Mouse (Mus musculus): Measurements from ENCODE around the gene Nkiras1. TPM values are rescaled to one million over a fixed set of nuclear protein-coding genes. Genes with fewer than 3 reads are reported as not detected.
A peak's percentile ranks its signal among the peaks of the same experiment; 100 is the strongest.
"Not testable (repeated sequence)": the region's sequence is repeated elsewhere in the genome, so short reads cannot be mapped to it uniquely, and the experiment has no call there.

The Nkiras1 gene
- 10 to 100 TPM; 34.6 to 36.3 TPM for total RNA-seq (2021)
- long read RNA-seq, experiment 1, full-length matches to known transcripts = 60 of 69 reads
- long read RNA-seq, experiment 1, partial matches to known transcripts = 1 of 69 reads
- long read RNA-seq, experiment 1, other reads (novel, unspliced or antisense) = 8 of 69 reads
- long read RNA-seq, experiment 2, full-length matches to known transcripts = 40 of 44 reads
- long read RNA-seq, experiment 2, partial matches to known transcripts = 0 of 44 reads
- long read RNA-seq, experiment 2, other reads (novel, unspliced or antisense) = 4 of 44 reads

DNA sequence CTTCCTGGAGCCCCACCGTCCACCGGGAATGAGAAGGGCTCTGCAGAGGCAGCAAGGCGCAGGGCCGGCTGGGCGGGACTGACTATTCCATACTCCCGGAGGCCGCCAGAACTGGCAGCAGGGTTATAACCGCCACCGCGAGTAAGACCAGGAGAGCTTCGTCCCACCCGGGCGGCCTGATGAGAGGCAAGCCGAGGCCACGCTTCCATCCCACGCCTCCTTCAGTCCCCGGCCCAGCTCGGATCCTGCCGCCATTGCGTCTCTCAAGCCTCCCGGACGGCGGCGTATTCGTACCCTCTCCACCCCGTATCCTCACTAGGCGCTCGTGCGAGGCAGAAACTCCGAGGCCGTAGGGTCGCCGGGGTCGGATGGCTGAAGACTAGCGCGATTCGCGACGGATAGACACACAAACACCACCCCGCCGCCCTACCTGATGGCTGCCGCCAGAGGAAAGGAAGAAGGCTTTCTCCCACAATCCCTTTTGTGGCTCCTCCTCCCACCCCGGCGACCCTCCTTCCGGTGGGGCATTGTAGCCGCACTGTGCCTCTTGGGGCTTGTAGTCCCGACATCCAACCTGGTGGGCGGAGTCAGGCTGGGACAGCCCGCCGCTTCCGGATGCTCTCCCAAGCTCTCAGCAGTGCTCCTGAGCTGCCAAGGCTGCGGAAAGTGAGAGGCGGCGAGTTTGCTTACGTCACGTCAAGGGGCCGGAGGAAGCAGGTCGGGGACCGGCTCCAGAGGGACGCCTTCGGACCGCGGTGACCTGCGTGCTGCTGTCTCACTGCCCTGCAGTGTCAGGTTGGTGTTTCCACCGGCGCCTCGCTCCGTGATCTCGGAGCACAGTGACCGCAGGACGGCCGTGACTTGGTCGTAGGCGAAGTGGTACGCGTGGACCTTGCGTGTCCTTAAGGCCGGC lies at the start of gene Nkiras1, which contains the start of gene Rpl15:
Gene Nkiras1, plus strand, starts transcription at position 608 of the 913 bp plus-strand sequence.
Gene Rpl15, minus strand, starts transcription at position 863 of the 913 bp plus-strand sequence.
- peak; percentile 97 to 98 for DNase-seq
- intact Hi-C loops (cut with DNase I) = loop anchor here (2.0 to 10.0 kb wide), 3 partner anchors 32 to 616 kb away; partner anchors contain the start of gene Nr1d2

DNA sequence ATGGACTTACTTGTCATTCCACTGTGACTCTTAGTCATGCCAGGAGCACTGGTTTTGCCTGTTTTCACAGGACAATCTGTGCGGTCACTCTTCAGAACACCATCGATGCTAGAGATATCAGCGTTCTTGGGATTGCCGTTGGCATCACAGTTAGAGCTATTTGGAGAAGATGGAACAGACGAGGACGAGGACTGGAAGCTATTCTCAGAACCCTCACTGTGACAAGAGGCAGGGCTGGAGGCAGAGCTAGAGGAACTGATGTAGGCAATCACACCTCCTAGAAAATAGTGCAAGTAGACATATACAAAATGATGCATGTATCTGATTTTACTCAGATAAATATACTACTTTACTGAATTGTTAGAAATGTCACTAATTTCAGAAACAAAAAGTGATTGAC lies 49.0 kb upstream of the Nkiras1 start:
- DNase-seq = no peak
- intact Hi-C loops (cut with DNase I) = no loop called here

DNA sequence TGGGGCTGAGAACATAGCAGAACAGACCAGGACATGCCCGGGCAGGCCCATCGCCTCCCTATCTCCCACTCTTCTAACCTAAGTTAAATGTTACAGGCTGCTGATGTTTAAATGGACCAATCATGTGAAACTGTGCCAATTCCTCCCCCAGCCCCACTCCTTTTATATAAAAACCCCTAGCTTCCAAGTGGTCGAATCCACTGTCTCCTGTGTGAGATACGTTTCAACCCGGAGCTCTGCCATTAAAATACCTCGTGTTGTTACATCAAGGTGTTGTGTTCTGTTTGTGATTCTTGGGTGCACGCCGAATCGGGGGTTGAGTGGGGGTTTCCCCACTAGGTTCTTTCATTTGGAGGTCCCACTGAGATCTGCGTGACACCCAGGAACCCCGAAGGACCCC lies 45.5 kb upstream of the Nkiras1 start:
- DNase-seq; intact Hi-C loops (cut with DNase I): not testable (repeated sequence)

DNA sequence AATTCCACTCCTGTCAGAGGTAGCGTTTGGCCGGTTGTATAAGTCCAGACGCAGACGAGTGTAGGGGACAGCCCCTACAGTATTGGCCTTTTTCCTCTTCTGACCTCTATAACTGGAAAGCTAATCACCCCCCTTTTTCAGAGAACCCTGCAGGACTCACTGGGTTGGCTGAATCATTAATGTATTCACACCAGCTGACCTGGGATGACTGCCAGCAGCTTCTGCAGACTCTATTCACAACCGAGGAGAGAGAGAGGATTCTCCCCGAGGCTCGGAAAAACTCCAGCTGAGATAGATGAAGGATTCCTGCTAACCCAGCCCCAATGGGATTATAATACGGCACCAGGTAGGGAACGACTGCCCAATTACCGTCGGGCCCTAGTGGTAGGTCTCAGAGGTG lies 44.8 kb upstream of the Nkiras1 start:
- DNase-seq; intact Hi-C loops (cut with DNase I): not testable (repeated sequence)

DNA sequence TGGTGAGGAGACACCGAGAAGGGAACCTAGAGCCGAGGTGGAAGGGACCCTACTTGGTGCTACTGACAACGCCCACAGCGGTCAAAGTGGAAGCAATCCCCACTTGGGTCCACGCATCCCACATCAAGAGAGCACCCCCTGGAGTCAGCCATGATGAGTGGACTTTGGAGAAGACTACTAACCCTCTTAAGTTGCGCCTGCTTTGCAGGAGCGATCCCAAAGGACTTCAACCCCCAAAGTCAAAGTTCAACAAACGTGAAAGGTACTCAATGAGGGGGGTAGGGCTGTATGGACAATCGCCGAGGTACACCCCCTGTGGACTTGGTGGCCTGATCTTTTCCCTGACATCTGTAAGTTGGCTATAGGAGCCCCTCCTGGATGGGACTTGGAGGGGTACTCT lies 41.2 kb upstream of the Nkiras1 start:
- intact Hi-C loops (cut with DNase I) = loop anchor here (10.0 kb wide), 1 partner anchor 665 kb away; the partner anchor contains the start of gene Ube2e2
- DNase-seq = not testable (repeated sequence)

DNA sequence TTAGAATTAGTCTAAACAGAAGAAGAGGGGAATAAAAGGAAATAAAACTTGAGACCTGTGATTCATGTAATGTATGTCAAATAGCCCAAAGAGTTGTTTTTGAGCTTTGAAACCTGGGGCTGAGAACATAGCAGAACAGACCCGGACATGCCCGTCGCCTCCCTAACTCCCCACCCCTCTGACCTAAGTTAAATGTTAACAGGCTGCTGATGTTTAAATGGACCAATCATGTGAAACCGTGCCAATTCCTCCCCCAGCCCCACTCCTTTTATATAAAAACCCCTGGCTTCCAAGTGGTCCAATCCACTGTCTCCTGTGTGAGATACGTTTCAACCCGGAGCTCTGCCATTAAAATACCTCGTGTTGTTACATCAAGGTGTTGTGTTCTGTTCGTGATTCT lies 39.1 kb upstream of the Nkiras1 start:
- not testable (repeated sequence) for DNase-seq
- intact Hi-C loops (cut with DNase I) = loop anchor here (10.0 kb wide), 1 partner anchor 663 kb away; the partner anchor contains the start of gene Ube2e2

DNA sequence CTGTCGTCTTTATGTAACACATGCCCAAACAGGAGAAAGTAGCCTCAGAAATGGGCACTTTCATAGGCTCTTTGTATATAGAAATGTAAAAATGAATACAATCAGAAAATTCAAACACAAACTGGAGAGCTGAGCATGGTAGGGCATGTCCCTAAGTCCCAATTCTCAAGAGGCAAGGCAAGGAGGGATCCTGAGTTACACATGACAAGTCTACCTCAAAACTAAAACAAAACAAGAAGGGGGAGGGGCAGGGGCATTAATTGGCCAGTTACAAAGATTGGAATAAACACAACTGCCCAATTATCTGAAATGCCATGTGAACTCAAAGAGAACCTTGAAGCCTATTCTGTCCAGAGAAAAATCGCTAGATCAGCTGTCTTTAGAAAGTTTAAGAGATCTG lies 37.9 kb upstream of the Nkiras1 start:
- no peak for DNase-seq
- intact Hi-C loops (cut with DNase I) = loop anchor here (10.0 kb wide), 1 partner anchor 662 kb away; the partner anchor contains the start of gene Ube2e2

DNA sequence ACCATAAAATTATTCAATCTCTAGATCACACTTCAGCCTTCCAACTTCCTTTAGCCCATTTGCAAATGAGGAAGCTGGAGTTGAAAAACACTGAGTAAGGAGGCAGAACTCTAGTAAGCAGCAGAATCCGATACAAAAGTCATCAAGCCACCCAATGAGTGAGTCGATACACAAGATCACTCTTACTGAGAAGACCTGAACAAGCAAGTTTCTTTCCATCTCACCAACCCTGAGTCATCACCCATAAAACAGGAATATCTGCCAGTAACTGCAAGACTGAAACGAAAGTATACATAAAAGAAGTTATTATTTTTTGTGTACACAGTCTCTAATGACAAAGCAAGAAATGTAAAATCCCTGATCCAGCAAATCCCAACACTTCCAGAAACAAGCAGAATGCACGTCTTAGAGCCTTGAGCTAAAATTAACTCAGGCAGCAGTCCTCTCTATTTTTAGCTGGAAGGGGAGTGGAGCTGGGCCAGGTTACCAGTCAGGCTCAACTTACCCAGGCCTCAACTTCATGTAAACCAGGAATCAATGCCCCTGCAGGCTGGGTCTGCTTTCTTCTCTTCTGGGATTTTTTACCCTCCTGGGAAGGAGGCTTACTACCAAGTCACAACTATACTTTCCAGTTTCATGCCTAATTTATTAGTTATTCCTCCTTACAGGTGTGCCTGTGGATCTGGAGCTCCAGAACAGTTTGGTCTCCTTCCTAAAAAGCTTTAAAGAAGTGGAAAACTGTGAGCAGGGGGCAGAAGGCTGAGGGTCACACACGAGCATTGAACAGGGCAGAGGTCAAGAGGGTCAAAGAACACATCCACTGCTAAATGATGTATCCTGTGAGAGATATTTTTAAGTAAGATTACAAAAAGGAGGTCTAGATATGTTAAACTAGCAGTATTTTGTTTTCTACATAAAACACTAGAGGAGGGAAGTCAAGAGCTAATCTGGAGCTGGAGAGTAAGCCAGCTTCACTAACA lies 36.7 kb upstream of the Nkiras1 start:
- intact Hi-C loops (cut with DNase I) = loop anchor here (10.0 kb wide), 1 partner anchor 661 kb away; the partner anchor contains the start of gene Ube2e2
- peak in 1 of 2 experiments; percentile 47 for DNase-seq

DNA sequence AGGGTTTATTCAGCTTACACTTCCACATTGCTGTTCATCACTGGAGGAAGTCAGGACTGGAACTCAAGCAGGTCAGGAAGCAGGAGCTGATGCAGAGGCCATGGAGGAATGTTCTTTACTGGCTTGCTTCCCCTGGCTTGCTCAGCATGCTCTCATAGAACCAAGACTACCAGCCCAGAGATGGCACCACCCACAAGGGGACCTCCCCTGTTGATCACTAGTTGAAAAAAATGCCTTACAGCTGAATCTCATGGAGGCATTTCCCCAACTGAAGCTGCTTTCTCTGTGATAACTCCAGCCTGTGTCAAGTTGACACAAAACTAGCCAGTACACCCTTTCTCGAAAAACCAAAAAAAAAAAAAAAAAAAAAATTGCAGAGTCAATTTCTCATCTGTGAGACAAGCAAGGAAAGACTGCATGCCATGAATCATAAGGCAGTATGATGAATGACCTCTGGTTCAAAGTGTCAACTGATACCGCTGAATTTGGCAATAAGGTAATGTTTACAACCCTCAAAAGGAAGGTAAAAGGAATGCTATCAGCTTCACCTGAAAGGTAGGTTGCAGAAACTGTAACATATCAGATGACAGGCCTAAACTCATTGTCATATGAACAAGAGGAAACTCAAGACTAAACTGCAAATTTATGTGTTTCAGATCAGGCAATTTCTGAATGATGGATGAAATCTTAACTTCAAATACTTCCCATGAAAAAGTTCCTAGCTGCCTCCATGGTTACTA lies 34.3 kb upstream of the Nkiras1 start:
- intact Hi-C loops (cut with DNase I) = loop anchor here (10.0 kb wide), 1 partner anchor 658 kb away; the partner anchor contains the start of gene Ube2e2
- DNase-seq = not testable (repeated sequence)

DNA sequence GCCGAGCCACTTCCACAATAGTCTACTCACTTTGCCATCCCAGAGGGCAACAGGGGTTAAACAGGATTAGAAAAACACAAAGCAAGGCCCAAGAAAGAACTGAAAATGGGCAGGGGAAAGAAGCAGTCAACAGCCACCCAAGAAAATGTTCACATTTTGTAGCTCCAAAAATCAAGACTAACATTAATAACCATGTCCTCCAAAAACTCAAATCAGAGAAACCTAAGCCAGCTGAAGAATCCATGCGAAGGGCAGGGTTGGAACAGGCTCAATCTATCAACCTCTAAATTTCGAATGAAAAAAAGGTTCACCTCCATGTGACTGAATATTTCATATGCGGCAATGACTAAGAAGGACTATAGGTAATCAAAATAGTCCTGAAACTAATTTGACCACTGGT lies 33.6 kb upstream of the Nkiras1 start:
- intact Hi-C loops (cut with DNase I) = loop anchor here (10.0 kb wide), 1 partner anchor 657 kb away; the partner anchor contains the start of gene Ube2e2
- DNase-seq = no peak

DNA sequence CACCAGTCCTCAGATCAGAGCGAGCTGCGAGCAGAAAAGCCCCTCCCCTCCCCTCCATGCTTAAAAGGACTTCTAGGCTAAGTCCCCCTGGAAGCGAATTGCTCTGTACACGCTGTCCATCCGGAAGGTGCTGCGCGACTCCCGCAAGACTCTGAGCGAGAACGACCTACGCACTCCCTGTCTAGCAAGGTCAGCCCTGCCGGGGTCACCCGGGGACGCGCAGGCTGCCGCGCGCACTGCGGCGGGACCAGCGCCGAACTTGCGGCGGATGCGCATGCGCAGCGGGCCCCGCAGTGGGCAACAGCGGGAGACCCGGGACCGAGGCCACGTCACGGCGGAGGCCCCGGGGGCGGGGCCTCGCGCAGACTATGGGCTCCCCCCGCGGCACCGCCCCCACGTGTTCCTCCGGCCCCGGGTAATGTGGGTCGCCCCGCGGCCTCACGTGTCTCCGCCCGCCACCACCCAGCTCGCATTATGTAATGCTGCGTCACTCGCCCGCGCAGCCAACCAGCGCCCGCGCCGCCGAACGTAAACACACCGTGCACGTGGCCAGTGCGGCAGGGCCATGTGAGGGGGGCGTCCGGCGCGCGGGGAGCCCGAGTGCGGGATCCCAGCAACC lies 32.7 kb upstream of the Nkiras1 start:
- intact Hi-C loops (cut with DNase I) = loop anchor here (2.0 to 10.0 kb wide), 2 partner anchors 33 to 657 kb away; partner anchors contain the start of genes Nkiras1, Rpl15 and Ube2e2
- DNase-seq = peak; percentile 99

DNA sequence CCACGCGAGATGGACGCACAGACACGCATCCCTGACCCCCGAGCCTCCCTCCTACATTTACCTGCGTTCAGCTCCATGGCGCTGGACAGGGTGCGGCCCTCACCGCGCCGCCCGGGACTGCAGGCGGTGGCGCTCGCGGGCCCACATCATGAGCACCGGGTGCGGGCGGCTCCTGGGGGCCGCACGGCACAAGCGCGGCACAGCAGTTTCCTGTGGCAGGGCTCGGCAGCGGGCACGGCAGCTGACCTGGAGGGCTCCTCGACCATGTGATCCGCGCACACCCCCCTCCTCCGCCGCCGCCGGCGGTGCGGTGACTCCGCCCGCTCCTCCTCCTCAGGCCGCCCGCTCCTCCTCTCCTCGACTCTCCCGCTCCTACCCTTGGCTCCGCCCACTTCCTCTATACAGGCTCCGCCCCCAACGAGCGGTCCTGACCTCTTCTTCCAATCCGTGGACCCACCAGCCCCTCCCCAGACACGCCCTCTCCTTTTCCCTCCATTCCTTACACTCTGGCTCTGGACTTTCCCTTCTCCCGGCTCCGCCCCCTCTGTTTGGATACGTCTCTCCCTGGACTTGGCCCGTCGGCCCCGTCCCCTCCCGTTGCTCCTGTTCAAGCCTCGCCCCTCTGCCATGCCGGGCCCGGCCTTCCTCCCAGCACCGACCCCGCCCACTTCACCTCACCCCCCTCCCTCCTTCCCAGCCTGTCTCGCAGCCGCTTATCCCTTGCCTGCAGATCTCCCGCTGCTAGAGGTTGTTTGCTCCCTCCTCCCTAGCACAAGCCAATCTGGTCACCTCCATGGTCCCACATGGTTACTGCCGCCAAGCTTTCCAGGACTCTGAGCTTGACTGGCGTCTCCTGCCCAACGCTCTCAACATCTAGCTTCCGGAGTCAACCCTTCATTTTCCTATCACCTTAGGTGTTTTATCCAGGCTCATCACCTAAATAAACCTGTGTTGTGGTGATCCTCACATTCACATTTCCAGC lies 31.9 kb upstream of the Nkiras1 start, which contains the start of gene Nr1d2:
Gene Nr1d2, minus strand, starts transcription at position 378 of the 982 bp plus-strand sequence.
- peak; percentile 98 to 99 for DNase-seq
- intact Hi-C loops (cut with DNase I) = loop anchor here (2.0 to 10.0 kb wide), 2 partner anchors 32 to 656 kb away; partner anchors contain the start of genes Nkiras1, Rpl15 and Ube2e2

DNA sequence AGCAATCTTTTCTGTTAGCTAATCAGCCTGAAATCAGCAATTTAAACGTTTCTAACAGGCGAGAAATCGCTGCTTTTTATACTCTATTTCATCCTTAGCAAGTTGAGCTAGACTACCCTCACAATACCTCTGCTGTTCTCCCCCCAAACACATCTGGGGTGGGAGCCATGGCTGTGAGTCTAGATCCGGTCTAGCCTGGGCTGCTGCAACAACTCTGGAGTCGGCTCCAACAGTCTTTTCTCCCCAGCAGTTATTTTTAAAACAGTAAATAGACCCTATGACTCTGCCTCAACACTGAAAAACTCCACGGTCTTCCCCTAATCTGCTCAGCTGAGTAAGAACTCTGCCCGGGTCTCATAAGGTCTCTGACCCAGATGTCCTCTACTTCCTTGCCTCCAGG lies 30.8 kb upstream of the Nkiras1 start:
- no peak for DNase-seq
- intact Hi-C loops (cut with DNase I) = no loop called here

DNA sequence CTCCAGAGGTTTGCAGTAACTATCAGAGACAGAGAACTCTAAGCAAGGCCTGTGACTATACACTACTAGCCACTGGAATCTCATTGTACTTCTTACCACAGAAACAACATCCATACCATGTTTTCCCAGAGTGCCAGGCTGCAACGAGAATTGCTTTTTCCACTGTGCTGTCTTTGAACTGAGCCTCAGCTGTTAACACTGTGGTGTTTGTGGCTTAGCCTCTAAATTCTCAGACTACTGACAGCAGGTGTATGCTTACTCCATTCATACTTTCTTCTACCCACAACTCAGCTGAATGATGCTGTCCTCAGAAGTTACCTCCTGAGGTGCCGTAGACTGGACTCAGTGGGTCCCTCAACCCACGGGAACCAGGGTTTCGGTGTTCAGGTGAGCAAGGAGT lies 29.1 kb upstream of the Nkiras1 start:
- intact Hi-C loops (cut with DNase I) = no loop called here
- no peak for DNase-seq

DNA sequence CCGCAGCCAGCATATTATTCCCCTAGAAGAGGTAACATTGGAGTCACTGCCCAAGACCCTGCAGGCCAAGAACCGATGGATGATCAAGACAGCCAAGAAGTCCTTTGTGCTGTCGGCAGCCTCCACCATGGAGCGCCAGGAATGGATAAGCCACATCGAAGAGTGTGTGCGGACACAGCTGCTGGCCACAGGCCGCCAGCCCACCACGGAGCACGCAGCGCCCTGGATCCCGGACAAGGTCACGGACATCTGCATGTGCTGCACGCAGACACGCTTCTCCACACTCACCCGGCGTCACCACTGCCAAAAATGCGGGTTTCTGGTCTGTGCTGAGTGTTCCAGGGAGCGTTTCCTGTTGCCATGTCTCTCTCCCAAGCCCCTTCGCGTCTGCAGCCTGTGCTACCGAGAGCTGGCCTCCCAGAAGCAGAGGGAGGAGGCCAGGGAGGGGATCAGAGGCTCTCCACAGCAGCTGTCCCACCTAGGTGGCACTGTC lies 28.3 kb upstream of the Nkiras1 start:
- DNase-seq = no peak
- intact Hi-C loops (cut with DNase I) = no loop called here

DNA sequence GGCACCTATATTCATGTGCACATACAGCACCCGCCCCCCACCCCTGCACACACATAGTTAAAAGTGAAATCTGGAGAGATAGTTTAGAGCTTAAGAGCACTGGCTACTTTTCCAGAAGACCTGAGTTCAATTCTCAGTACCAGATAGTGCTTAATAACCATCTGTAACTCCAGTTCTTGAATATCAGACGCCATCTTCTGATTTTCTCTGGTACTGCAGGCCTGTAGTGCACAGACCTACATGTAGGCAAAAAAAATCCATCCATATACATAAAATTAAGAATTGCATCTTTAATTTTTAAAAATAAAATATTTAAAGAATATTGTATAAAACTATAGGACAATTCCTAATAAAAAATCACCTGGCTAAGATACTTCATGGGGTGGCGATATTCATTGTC lies 9.7 kb upstream of the Nkiras1 start:
- no peak for DNase-seq
- intact Hi-C loops (cut with DNase I) = no loop called here

DNA sequence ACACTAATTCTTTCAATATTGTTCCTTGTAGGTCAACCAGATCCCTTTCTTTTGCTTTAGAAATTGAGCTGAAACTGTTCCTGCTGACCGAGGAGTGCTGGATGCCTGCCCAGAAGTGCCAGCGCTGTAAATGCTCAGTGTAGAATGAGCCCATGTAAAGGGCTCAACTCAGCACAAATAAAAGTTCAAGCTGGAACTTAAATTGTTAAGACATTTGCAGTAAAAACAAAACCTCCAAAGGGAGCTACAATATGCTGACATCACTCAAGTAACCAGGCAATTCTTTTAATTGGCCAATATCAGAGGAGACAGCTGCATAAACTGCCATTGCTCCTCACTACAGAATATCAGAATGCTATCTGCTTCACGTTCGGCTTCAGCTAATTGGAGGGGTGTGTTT lies 7.5 kb upstream of the Nkiras1 start:
- intact Hi-C loops (cut with DNase I) = no loop called here
- peak; percentile 25 to 28 for DNase-seq
